Mouse (Mus musculus) CH12F3 (cell line): Measurements from ENCODE around the gene Aldh1l2.
"Not testable (repeated sequence)": the region's sequence is repeated elsewhere in the genome, so short reads cannot be mapped to it uniquely, and the experiment has no call there.

Experiments
- in situ Hi-C: fragments of 300-500 bp; cut with MboI; formaldehyde crosslinking; loops from 2 replicates; pipeline ENCODE4 v1.14.3; 2020; ENCODE audit warnings: low sequenced_read_pairs

The Aldh1l2 gene

GRCm38 (mm10) chr10:83533910-83534283 lies at the start of gene Aldh1l2:
Aldh1l2 (minus strand) TSS chr10:83534140.
- in situ Hi-C loops: no loop called here

GRCm38 (mm10) chr10:83565449-83566441 lies 31.8 kb upstream of the Aldh1l2 start:
- in situ Hi-C loops: no loop called here

GRCm38 (mm10) chr10:83563005-83563404 lies 29.1 kb upstream of the Aldh1l2 start:
- in situ Hi-C loops: no loop called here

- in situ Hi-C loops: no loop called here
Observed at GRCm38 (mm10) chr10:83545341-83545740, 11.4 kb upstream of the Aldh1l2 start.

GRCm38 (mm10) chr10:83544103-83544479 lies 10.2 kb upstream of the Aldh1l2 start:
- in situ Hi-C loops: no loop called here

GRCm38 (mm10) chr10:83543439-83544102 lies 9.6 kb upstream of the Aldh1l2 start, which contains the start of gene Washc4:
Washc4 (plus strand) TSS chr10:83543752.
- in situ Hi-C loops: no loop called here

- in situ Hi-C loops: no loop called here
Observed at GRCm38 (mm10) chr10:83542241-83542640, 8.3 kb upstream of the Aldh1l2 start.

- in situ Hi-C loops: no loop called here
Observed at GRCm38 (mm10) chr10:83540092-83540491, 6.2 kb upstream of the Aldh1l2 start.

GRCm38 (mm10) chr10:83539311-83539980 lies 5.5 kb upstream of the Aldh1l2 start:
- in situ Hi-C loops: no loop called here

GRCm38 (mm10) chr10:83536436-83536835 lies 2.5 kb upstream of the Aldh1l2 start:
- in situ Hi-C loops: no loop called here

- in situ Hi-C loops: no loop called here
Observed at GRCm38 (mm10) chr10:83533258-83533909, 556 bp downstream of the Aldh1l2 start.

- in situ Hi-C loops: no loop called here
Observed at GRCm38 (mm10) chr10:83530384-83530967, 3.5 kb downstream of the Aldh1l2 start.

- in situ Hi-C loops: not testable (repeated sequence)
Observed at GRCm38 (mm10) chr10:83524238-83524637, 9.7 kb downstream of the Aldh1l2 start.

- in situ Hi-C loops: no loop called here
Observed at GRCm38 (mm10) chr10:83520990-83521389, 12.9 kb downstream of the Aldh1l2 start.

- in situ Hi-C loops: no loop called here
Observed at GRCm38 (mm10) chr10:83513736-83514135, 20.2 kb downstream of the Aldh1l2 start.

- in situ Hi-C loops: no loop called here
Observed at GRCm38 (mm10) chr10:83511304-83511703, 22.6 kb downstream of the Aldh1l2 start.

- in situ Hi-C loops: loop anchor here (10.0 kb wide), 1 partner anchor 604 kb away; no protein-coding TSS in a partner anchor
Observed at GRCm38 (mm10) chr10:83508962-83509660, 24.8 kb downstream of the Aldh1l2 start.

GRCm38 (mm10) chr10:83497321-83497720 lies 36.6 kb downstream of the Aldh1l2 start:
- in situ Hi-C loops: no loop called here

- in situ Hi-C loops: no loop called here
Observed at GRCm38 (mm10) chr10:83490506-83490905, 43.4 kb downstream of the Aldh1l2 start.

- in situ Hi-C loops: no loop called here
Observed at GRCm38 (mm10) chr10:83477286-83477685, 56.7 kb downstream of the Aldh1l2 start.
